Mouse (Mus musculus): Measurements from ENCODE around the gene Olfr867.

Olfr867 gene

DNA sequence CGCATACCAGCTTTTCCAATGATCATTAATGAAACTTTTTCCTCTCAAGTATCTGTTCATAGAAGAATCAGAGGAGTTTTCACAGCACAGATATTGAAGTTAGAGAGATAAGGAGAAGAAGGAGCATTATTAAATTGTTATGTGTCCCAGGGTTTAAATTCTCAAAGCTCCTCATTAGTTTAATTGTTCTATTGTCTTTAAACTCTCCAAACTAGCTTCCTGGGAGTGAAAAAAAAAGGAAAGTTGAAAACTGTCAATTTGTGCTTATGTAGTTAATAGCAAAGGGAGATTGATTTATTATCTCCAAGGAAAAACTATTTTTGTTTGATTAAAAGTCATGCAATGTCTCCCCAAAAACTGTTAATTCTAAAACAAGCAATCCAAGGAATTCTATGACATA, at the start of gene Olfr867:
Olfr867 (minus strand) TSS at position 101 of the 400 bp plus-strand sequence.
- DNase-seq (ENCODE audit: low spot score in 2 of 2): no peak

- DNase-seq (ENCODE audit: low spot score in 2 of 2): no peak
These were observed 41.0 kb upstream of the Olfr867 start, which contains the start of gene Olfr868 for GRCm38 (mm10) chr9:20098326-20098725. Gene Olfr868, plus strand, starts transcription at chr9:20098626.

- DNase-seq (ENCODE audit: low spot score in 2 of 2): no peak
These were observed 16.3 kb upstream of the Olfr867 start for GRCm38 (mm10) chr9:20073523-20074177.

DNA sequence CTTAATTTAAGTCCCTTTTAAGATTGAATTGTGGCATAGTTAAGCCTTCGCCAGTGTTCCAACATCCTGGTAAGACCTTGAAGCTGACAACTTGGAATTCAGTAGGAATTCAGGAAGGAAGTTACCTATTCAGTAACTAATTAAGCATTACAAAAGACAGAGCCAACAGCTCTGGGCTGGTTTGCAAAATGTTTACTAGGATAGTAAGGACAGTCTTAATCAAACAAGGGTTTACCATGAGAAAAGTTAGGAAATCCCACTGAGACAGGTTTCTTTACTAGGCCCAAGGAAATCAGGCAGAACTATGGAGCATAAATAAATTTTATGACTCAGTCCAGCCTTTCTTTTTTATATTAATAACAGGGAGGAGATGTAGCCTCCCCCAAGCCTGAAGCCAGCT, 13.9 kb upstream of the Olfr867 start:
- DNase-seq (ENCODE audit: low spot score in 2 of 2): no peak

DNA sequence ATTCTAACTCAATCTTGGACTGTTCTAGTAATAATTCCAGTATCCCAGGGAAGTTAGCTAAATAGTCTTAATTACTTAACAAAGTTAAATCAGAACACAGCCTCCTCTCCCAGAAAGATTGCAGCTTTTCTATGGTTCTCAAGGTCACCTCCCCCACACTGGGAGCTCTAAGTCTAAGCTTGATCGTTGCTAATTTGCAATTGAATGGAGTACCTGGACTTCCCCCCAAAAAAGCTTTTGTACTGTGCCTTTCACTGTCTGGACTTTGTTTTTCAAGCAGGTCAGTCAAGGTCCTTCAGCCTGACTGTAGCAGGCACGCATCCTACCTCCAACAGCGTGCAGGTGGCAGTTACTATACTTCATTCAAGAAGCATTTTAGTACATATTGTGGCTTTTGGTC, 12.9 kb upstream of the Olfr867 start:
- DNase-seq (ENCODE audit: low spot score in 2 of 2): no peak

DNA sequence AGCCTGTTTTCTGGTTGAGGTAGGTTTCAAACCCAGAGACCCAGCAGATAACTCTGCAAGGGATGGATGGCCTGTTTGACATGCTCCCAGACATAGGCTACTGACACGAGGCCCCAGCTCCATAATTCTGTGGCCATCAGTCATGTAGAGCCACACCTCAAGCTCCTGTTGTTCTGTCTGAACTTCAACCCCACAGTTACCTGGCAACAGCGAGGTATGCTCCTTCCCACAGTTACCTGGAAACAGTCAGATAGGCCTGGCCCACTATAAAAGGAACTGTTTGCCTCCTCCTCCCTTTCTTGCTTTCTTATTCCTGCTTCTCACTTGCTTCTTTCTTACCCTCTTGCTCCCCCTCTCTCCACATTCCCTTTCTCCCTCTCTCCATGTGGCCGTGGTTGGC, 9.4 kb downstream of the Olfr867 start:
- no peak for DNase-seq (ENCODE audit: low spot score in 2 of 2)

GRCm38 (mm10) chr9:20027935-20028334, 29.4 kb downstream of the Olfr867 start, which contains the start of gene Olfr866:
Gene Olfr866, minus strand, starts transcription at chr9:20028035.
- no peak for DNase-seq (ENCODE audit: low spot score in 2 of 2)
